Mouse (Mus musculus) ovary, postnatal 10 days (tissue): ENCODE results near the gene Gtf3c5.

ENCODE experiments used
- DNase-seq: peaks from one replicate; pipeline ENCODE4 v3.0.0; 2022; ENCODE audit warnings: low spot score

Gene Gtf3c5

DNA sequence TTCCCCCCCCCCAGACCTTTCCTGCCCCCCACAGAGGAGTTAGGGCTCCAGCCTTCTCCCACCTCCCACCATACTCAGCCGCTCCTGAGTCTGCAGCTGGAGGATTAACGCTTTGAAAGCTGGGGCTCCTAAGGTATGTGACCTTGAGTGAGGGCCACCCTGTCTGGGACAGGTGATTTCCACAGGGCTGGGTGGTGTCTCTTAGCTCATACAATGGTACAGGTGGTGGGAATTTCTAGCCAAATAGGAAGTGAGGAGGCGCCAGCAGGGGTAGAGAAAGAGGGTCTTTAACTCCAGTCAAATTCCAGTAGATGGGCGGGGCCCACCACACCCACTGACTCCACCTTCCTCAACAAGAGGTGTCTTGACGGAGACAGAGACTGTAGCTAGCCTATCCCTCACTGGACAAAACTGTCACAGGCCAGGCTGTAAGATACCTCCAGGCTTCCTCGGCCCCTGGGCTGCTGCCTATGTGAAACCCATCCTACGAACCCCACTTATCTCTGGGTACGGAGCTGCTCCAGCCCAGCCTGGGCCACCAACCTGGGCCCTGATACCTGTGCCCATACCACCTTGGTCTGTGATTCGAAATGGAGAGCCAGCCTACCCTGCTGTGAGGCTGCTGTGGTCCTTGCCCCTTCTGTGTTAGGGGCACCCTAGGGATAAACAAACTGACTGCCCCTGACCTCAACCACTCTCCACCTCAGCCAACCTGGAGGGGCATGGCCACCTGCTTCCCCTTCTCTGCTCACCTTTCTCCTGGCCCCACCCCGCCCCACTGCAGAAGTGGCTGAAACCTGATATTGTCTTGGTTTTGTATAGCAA is 24.0 kb upstream of the Gtf3c5 start:
- no peak for DNase-seq

- no peak for DNase-seq
Measured at GRCm38 (mm10) chr2:28606601-28607340, 23.2 kb upstream of the Gtf3c5 start.

DNA sequence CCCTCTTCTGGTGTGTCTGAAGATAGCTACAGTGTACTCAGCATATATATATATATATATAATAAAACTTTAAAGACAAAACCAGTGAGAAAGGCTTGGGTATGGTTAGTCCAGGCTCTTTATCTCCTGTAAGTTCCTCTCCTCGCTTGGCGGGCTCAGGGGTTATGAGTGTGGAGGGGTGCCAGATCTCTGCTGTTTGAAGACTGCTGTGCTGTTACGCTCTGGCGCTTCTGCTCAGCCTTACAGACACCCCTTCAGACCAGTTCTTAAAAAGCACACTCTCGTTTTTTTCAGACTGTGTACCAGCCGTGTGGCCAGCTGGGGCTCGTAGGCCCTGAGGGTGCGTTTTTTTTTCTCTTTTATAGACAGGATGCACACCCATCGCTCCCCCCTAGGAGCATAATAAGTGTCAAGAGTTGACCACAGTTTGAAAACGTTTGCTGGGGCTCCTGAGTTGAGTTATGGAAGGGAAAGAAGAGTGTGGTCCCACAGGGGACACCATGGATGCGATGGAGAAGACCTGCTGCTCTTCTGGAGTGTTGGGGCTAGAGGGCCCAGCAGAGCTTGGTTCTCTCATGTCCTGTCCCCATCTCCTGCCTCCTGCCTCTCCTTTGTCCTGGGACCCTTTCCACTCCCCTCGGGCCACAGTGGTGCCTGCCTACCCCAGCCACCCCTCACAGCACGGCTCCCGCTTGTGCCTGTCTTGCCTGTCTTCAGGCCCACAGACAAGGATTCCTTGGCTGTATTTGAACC is 22.4 kb upstream of the Gtf3c5 start:
- DNase-seq, result no peak

DNA sequence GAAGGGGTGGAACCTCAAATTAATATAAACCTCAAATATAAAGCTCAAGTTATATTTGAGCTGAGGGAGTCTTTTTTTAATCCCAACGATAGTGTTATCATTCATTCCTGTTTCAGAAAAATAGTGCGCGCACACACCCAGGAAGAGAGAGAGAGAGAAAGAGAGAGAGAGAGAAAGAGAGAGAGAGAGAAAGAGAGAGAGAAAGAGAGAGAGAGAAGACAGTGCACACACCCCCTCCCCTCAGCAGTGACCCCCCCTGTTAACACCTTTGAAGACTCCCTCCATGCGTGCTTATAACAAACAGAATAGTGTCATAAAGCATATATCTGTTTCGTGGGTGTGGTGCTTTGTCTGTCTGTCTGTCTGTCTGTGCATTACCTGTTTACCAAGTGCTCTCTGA is 20.0 kb upstream of the Gtf3c5 start:
- no peak for DNase-seq

DNA sequence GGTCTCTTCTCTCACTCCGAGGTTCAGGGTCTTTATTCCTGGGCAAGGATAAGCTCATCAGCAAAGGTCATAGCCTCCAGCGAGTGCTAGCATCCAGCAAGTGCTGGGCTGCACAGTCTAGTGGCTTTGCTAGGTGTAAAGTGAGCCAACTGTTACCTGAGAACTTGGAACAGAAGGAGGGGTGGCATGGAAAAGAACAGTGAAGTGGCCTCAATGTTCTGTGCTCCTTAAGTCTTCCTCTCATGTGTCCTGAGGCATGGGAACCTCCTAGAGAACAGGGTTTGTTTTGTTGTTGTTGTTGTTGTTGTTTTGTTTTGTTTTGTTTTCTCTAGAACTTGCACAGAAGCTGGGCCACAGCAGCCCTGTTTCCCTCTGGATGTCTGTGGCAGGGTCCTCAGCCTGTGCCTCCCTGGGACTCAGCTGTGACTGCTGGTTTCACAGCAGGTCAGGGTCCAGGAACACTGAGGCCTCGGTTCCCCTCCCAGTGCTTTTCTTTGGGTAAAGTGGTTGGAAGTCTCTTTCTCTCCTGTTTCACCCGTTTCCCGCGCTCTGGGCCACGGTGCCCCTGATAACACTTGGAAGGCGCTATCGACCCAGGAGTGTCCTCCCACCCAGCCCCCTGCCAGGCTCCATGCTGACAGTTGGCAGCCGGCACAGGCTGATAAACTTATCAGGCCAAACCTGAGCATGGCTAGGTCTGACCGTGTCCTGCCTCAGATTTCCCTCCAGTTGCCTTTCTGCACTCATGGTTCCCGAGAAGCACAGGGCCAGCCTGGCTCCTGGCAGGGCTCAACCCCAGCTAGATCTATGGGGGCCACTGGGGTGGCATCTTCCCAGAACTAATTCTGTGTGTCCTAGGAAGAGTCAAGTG is 18.4 kb upstream of the Gtf3c5 start:
- DNase-seq, result no peak

GRCm38 (mm10) chr2:28599569-28599900 is 16.0 kb upstream of the Gtf3c5 start:
- DNase-seq, result no peak

DNA sequence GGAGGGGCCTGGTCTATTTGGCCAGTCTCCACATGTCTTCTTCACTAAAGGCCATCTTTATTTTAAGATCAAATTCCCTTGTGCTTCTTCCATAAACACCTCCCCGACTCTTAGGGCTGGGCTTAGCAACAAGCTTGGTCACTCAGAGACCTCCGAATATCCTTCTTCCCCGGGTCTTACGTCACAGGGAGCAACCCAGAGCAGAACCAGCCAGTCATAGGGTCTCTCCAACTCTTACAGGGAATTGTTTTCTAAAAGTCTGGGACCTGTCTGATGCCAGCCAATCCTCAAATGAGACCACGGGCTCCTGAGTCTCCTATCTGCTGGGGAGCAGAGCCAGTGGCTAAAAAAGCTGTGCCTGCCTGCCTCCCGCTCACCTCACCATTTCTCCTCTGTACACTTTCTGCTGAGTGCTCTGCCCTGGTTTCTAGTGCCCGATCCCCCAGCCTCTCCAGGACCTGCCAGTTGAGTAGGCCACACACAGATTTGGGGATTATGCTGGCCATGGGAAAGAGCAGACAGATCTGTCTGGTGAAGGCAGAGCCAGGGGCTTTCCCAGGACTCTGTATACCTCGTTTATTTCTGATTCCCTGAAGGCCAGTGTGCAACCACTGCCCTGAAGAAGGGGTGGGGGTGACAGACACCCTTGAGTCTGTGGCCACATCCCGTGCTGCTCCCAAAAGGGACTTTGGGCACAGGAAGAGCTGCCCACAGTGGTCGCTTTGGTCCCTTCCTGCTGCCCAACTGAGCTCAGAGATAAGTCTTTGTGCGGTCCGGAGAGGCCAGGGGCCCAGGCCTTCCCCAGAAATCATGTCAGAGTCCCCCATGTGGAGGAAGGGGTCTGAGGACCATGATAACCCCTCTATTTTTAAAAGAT is 15.4 kb upstream of the Gtf3c5 start:
- no peak for DNase-seq

DNA sequence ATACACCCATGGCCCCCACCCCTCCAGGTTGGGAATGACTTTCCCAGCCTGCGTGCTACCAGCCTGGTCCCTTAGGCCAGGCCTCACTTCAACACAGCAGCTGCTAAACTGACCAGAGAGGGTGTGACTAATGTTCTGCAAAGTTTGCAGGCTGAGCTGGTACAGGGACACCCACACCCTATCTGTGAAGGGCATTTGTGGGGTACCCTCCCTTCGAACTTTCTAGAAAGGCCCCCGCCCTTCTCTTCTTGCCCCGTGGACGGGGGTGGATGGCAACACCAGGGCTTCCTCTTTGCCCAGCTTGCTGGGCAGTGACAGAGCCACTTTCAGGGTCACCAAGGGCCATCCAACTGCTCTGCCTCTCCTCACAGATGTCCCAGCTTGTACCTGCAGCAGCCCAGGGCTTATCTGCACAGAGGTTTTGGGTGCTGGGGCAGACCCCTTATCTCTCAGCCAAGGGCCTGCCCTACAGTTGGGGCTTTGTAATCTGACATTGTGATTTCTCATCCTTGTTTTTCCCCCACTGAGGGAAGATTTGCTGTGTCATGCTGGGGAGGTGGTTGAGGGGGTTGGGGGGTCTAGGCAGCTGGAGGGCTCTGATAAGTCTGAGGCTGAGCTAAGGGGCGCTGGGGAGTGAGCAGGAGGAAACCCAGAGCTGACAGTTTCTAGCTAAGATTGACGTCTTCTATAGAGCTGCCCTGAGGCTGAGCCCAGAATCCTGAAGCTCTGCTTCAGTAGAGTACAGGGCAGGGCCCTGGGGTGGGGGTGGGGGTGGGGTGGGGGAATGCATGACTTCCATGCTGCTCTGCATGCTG is 14.4 kb upstream of the Gtf3c5 start:
- no peak for DNase-seq

GRCm38 (mm10) chr2:28596998-28597397 is 13.4 kb upstream of the Gtf3c5 start:
- DNase-seq, result no peak

DNA sequence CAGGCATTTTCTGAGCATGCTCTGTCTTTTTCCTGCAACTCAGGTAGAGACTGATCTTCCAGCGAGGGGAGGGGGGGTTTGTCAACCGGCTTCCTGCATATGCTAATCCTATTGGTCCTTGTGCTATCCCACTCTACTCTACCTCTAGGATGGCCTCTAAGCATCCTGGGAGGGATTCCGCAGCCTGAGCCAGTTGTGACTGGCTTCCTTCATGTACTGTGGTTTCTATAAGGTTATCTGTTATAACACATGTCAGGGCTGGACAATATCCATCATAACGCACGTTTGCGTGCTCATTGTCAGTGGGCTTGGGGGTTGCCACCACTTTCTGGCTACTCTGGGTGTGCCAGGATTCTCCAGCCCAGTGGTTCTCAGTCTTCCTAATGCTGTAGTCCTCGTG is 12.5 kb upstream of the Gtf3c5 start:
- no peak for DNase-seq

GRCm38 (mm10) chr2:28592809-28593208 is 9.3 kb upstream of the Gtf3c5 start:
- DNase-seq, result peak; percentile 27

GRCm38 (mm10) chr2:28591479-28591878 is 7.9 kb upstream of the Gtf3c5 start:
- DNase-seq, result no peak

GRCm38 (mm10) chr2:28588574-28588973 is 5.0 kb upstream of the Gtf3c5 start:
- no peak for DNase-seq

DNA sequence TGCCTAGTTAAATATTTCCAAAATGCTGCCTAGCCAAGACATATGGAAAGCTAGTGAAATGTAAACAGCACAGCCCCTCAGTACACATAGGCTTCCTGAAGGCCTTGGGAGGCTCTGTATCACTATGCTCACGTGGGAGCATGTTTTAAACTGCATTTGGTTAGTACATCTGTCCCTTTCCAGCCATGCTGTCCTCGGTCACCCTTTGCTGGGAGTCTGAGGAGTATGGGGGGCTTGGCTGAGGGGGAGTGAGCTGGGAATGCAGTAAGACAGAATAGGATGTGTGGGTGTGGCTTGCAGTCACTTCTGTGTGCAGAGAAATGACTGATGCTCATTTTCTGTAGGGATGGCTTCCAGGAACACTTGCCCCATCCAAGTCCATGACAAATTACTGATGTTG is 2.2 kb upstream of the Gtf3c5 start:
- no peak for DNase-seq

DNA sequence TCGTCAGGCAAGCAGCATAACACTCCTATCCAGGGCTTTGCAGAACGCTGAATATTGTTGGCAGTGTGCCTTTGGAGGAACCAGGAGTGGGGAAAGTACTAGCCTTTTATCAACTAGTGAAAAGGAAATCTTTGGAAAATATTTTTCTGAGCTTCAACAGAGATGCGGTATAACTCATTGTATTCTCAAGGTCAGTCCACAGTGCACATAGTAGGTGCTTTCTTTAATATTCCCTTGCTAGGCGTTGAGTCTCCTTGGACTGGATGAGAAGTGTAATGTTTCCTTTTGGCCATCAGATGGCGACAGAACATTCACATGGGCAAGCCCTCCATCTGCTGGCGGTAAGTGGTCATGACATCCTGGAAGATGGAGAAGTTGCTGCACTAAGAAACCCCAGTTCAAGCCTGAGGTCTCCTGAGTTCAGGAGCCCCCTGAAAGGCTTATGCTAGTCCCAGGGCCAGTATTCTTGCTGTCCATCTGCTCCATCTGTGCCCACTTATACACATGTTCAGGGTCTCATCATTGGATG is 1.6 kb upstream of the Gtf3c5 start:
- DNase-seq, result peak; percentile 38

GRCm38 (mm10) chr2:28582647-28583353 is 751 bp downstream of the Gtf3c5 start:
- peak; percentile 89 for DNase-seq

DNA sequence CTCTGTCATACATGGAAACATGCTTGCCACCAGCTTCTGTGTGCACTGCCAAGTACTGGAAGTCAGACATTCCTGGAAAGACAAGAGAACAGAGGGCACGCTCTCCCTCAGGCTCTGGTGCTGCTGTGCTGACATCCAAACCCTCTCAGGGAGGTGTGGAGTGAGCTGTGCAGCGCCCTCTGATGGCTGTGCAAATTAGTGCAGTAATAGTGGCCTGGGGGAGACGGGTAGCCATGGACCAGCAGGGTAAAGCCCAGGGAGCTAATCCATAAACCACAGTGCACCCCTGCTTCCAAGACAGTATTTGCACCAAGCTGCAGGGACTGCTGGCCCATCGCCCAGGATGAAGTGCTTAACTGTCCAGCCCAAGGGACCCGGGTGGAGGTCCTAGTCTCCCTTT is 5.5 kb downstream of the Gtf3c5 start:
- no peak for DNase-seq

- DNase-seq, result no peak
Measured at GRCm38 (mm10) chr2:28576815-28577214, 6.7 kb downstream of the Gtf3c5 start.

DNA sequence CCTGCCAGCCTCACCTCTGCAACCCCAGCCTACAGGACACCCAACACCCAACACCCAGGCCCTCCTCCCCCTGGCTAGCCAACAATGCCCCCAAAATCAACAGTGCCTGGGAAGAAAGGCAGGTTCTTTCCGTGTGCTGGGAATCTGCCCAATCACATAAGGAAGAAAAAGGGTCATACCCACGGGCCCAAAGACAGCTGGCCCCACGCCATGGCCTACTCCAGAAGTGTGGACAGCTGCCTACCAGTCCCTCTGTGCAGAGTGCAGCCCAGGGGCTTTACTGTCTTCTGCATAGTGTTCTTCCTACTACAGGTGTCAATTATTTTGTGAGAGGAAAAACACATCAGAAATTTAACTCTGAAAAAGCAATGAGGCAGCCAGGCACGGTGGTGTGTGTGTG is 8.2 kb downstream of the Gtf3c5 start:
- no peak for DNase-seq
